Mouse (Mus musculus) E14TG2a.4 (cell line): Measurements from ENCODE around the gene Igsf3.

ENCODE experiments used
- H3K27me3 ChIP-seq: 2 replicates; pipeline ENCODE4 v1.6.1; 2014; ENCODE audit warnings: low read length, control low read depth; ENCODE audit not compliant: insufficient read depth
- H3K36me3 ChIP-seq: 2 replicates; pipeline ENCODE4 v1.6.1; 2014; ENCODE audit warnings: low read length, control low read depth; ENCODE audit not compliant: insufficient read depth
- H3K4me1 ChIP-seq: replicated peaks from 2 replicates; pipeline ENCODE4 v1.6.1; 2014; ENCODE audit warnings: low read depth, low read length, control low read depth
- H3K4me3 ChIP-seq: replicated peaks from 2 replicates; pipeline ENCODE4 v1.5.1; 2014; ENCODE audit warnings: mild to moderate bottlenecking, low read length
- H3K9me3 ChIP-seq: 2 replicates; pipeline ENCODE4 v1.6.1; 2014; ENCODE audit warnings: low read length, control low read depth
- CTCF ChIP-seq: conservative IDR thresholded peaks from 2 replicates; pipeline ENCODE4 v1.5.1; 2014; ENCODE audit warnings: low read length
- NANOG ChIP-seq: IDR thresholded peaks from 2 replicates; pipeline ENCODE4 v1.6.1; 2014; ENCODE audit warnings: borderline replicate concordance, low read length, mixed read lengths
- POU5F1 ChIP-seq: IDR thresholded peaks from 2 replicates; pipeline ENCODE4 v1.6.1; 2014; ENCODE audit warnings: low read length, borderline replicate concordance

Gene Igsf3

DNA sequence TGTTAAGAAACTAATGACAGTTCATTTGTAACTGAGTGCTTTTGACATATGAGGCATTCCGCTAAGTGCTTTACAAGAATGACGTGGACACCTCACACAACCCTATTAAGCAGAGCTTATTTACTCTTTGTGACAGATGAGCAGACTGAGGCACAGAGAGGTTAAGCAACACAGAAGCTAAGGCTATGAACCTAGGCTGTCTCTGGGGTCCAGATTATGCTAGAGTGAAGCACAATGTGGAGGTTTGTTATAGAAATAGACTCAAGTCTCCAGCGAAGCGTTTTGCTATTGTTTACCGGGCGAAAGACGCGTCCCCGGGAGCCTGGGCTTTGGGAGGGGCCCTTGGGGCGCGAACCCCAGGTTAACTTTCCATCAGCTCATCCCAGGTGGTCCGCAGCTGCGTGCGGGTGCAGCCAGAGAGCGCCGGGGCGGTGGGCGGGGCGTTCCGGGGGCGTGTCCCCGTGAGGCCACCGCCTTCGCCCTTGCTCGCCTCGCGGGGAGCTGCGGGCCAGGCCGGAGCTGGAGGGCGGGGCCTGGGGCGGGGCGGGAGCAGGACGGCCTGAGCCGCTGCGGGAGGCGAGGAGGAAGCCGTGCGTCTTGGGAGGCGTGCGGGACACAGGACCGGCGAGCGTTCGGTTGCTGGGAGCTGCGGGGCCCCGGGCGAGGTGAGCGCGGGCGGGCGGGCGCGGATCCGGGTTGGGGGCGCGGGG lies at the start of gene Igsf3:
Igsf3 (plus strand) TSS at position 546 of the 710 bp plus-strand sequence.
- H3K36me3 ChIP-seq: peaks cover 17% of the 10 kb centered on the region
- H3K4me1 ChIP-seq: peaks cover 86% of the 10 kb centered on the region
- no peaks in the 10 kb centered on the region for H3K9me3 ChIP-seq
- TF ChIP-seq CTCF (no peak), POU5F1 (no peak), NANOG (no peak)
- peak within 1 kb of the TSS; percentile 87 for H3K4me3 ChIP-seq
- peaks cover 21% of the 10 kb centered on the region for H3K27me3 ChIP-seq

- H3K27me3 ChIP-seq: peaks cover 2% of the 10 kb centered on the region; the same call in 1 of the 2 replicates
- no peak overlapping the region for H3K4me3 ChIP-seq
- no peaks in the 10 kb centered on the region for H3K36me3 ChIP-seq
- H3K9me3 ChIP-seq: 0 out of 2 replicates have a peak, but pooled peaks cover 2% of the 10 kb centered on the region
- no peak for TF ChIP-seq CTCF
- no peak for TF ChIP-seq NANOG
- TF ChIP-seq POU5F1: no peak
- H3K4me1 ChIP-seq: peaks cover 28% of the 10 kb centered on the region
These were observed 49.6 kb upstream of the Igsf3 start for GRCm38 (mm10) chr3:101327248-101327647.

DNA sequence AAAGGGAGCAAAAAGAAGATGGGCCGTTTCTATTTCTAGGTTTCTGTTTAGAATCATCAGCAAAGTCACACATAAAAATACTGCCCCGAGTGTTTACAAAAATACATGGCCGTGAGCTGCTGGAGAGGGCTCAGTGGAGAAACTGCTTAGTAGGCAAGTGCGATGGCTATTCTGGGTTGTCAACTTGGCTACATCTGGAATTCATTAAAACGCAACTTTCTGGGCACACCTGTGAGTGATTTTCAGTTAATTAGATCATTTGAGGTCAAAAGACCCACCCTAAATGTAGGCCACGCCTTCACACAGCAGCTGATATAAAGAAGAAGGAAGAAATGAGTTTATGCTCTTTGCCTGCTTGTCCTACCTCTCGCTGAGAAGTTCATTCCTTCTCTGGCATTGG lies 48.3 kb upstream of the Igsf3 start:
- Histone ChIP-seq H3K4me3 (no peak overlapping the region), H3K9me3 (0 out of 2 replicates have a peak, but pooled peaks cover 2% of the 10 kb centered on the region), H3K4me1 (peaks cover 22% of the 10 kb centered on the region), H3K36me3 (no peaks in the 10 kb centered on the region), H3K27me3 (peaks cover 2% of the 10 kb centered on the region; the same call in 1 of the 2 replicates)
- TF ChIP-seq POU5F1: no peak

DNA sequence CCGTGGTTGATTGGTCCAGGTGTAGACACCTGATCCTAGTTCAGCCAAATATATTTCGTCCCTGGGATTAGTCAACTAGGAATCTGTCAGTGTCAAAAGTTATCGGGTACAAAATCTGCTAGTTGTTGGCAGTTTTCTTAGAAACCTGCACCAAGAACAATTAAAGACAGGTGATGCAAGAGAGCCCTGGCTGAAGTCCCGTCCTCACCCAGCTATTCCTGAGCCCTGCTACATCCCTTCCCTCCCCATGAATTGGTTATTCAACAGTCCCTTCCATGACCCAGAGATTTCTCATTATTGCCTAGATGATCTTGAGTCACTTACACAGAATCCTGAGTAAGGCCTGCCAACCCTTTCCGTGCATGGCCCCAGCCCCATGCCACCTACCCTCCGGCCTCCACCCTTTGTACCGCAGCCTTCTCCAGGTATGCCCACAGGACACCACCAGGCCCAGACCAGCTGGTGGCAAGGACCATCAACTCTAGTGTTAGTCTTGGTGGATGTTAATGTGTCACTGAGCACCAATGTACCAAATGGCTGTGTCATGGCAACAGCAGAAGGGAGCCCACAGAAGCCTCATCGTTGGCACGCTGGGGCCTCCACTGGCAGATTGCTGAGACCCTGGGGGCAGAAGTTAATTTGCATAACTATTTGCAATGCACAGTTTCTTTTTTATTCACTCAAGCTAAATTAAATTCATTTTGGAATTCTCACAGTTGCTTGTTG lies 33.5 kb upstream of the Igsf3 start:
- Histone ChIP-seq H3K36me3 (no peaks in the 10 kb centered on the region), H3K27me3 (no peaks in the 10 kb centered on the region), H3K4me3 (no peak overlapping the region), H3K9me3 (peaks cover 7% of the 10 kb centered on the region), H3K4me1 (peaks cover 54% of the 10 kb centered on the region)
- TF ChIP-seq NANOG (no peak), POU5F1 (no peak), CTCF (no peak)

- no peaks in the 10 kb centered on the region for H3K36me3 ChIP-seq
These were observed 32.6 kb upstream of the Igsf3 start for GRCm38 (mm10) chr3:101344246-101344645.

DNA sequence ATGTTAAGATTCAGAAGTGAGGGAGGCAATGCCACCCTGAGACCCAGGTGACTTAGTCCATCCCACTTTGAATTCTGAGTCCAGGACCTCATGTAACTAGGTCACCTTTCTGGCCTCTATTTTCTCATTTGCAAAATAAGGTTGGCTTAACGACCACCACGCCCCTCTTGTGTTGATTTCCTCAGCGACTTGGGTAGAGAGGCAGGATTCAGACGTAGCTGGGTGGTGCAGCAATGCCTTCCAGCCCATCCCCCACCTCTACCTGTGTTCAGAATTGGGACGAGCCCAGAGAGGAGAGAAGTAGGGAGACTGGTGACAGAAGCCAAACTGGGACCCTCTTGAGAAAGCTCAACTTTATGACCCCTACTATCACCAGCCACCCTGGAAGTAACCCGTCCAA lies 31.6 kb upstream of the Igsf3 start:
- H3K4me1 ChIP-seq: peaks cover 62% of the 10 kb centered on the region
- H3K36me3 ChIP-seq: no peaks in the 10 kb centered on the region
- TF ChIP-seq CTCF: no peak
- TF ChIP-seq NANOG: no peak
- TF ChIP-seq POU5F1: no peak
- H3K4me3 ChIP-seq: no peak overlapping the region
- peaks cover 7% of the 10 kb centered on the region for H3K9me3 ChIP-seq
- peaks cover 4% of the 10 kb centered on the region; the same call in 1 of the 2 replicates for H3K27me3 ChIP-seq

More at GRCm38 (mm10) chr3:101344246-101344645, 32.6 kb upstream of the Igsf3 start:
- Histone ChIP-seq H3K27me3 (no peaks in the 10 kb centered on the region; the same call in 1 of the 2 replicates), H3K4me3 (no peak overlapping the region), H3K9me3 (peaks cover 7% of the 10 kb centered on the region), H3K4me1 (peaks cover 63% of the 10 kb centered on the region)
- TF ChIP-seq NANOG (no peak), POU5F1 (no peak), CTCF (no peak)

- TF ChIP-seq POU5F1 (no peak), CTCF (no peak), NANOG (no peak)
- Histone ChIP-seq H3K4me1 (peaks cover 60% of the 10 kb centered on the region), H3K27me3 (peaks cover 4% of the 10 kb centered on the region; the same call in 1 of the 2 replicates), H3K9me3 (peaks cover 7% of the 10 kb centered on the region), H3K36me3 (no peaks in the 10 kb centered on the region), H3K4me3 (no peak overlapping the region)
These were observed 30.1 kb upstream of the Igsf3 start for GRCm38 (mm10) chr3:101346806-101347205.

DNA sequence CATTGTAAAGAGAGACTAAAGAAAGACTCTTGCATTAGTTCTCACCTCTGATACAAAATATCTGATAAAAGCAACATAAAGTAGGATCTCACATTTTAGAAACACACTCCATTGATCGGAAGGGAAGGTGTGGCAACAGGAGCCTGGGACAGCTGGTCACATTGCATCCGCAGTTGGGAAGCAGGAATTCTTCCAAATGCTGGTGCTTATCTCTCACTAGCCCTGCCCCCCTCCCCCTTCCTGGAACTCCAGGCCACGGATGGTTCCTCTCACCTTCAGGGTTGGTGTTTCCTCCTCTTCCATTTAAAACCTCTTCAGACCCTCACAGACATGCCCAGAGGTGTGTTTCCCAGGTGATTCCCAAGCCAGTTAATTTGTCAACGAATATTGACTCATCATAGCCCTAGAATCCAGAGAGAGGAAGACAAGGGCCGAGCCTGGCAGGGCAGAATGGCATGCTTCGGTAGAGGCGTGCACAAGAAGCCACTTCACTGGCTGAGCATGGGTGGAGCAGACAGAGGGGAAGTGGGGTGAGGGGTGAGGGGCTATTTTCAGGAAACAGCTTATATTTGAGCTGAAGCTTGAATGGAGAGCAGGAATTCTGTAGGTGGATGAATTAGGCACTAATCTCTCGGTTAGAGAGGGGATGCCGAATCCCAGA lies 28.3 kb upstream of the Igsf3 start:
- Histone ChIP-seq H3K36me3 (no peaks in the 10 kb centered on the region), H3K4me3 (0 out of 2 replicates have a peak overlapping the region, but pooled peaks have one; percentile 7), H3K9me3 (no peaks in the 10 kb centered on the region), H3K27me3 (peaks cover 4% of the 10 kb centered on the region; the same call in 1 of the 2 replicates), H3K4me1 (peaks cover 58% of the 10 kb centered on the region)
- TF ChIP-seq CTCF: no peak
- no peak for TF ChIP-seq POU5F1
